Mouse (Mus musculus) cortical plate, adult 2 months (tissue): ENCODE data around the gene Cep97. TPM values are rescaled to one million over a fixed set of nuclear protein-coding genes. Genes with fewer than 3 reads are reported as not detected.

ENCODE experiments used
- H3K27ac ChIP-seq: fragments of 200-500 bp; 2 replicates; pipeline ENCODE4 v1.5.1; 2012; ENCODE audit warnings: low read length, control low read depth, inconsistent platforms; ENCODE audit not compliant: insufficient read depth
- H3K4me1 ChIP-seq: fragments of 200-500 bp; 2 replicates; pipeline ENCODE4 v1.6.1; 2011; ENCODE audit warnings: low read length; ENCODE audit not compliant: control insufficient read depth, insufficient read depth
- H3K4me3 ChIP-seq: fragments of 200-500 bp; 2 replicates; pipeline ENCODE4 v1.5.1; 2011; ENCODE audit warnings: mild to moderate bottlenecking, low read length, control low read depth; ENCODE audit not compliant: insufficient read depth
- CTCF ChIP-seq: fragments of 200-500 bp; IDR thresholded peaks from 2 replicates; pipeline ENCODE4 v1.5.1; 2011; ENCODE audit warnings: mild to moderate bottlenecking, control low read depth, low read length; ENCODE audit not compliant: insufficient read depth; ENCODE audit errors: extremely low read depth
- POLR2A ChIP-seq: fragments of 200-500 bp; IDR thresholded peaks from 2 replicates; pipeline ENCODE4 v1.6.1; 2011; ENCODE audit warnings: mild to moderate bottlenecking, low read length, control low read depth; ENCODE audit not compliant: insufficient read depth; ENCODE audit errors: extremely low read depth
- polyA plus RNA-seq: library from polyadenylated mRNA; depleted of rRNA; stranded (reverse); fragments of >200 nt; gene quantifications from 2 replicates; pipeline ENCODE4 v1.2.3, GENCODE M21; 2012; rRNA removed

The Cep97 gene
- polyA plus RNA-seq = 7.9 and 8.3 TPM in 2 replicates

DNA sequence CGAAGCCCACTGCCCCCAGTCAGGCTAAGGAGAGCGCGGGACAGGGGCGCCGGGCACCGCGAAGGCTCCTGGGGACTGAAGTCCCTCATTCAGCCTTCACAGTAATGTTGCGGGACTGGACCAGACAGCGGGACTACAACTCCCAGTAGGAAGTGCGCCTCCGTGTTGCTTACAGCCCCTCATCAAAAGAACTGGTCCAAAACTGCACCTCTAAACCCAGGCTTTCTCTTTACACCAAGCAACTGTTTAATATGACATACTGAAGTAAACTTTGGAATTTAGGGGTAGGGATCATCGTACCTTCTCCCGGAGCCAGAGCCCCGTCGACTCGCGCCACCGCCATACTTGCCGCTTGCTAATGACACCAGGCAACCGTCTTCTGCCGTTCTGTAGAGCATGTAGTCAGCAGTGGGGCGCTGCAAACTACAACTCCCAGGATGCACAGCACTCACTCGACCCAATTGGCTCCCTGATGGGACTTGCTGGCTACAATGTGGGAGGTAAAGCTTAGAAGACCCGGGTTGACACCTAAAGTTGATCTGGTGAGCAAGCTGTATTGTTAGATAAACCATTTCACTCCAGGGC, at the start of gene Cep97:
TSS of gene Cep97 (minus strand) at position 403 of the 585 bp plus-strand sequence.
- Histone ChIP-seq H3K27ac (peak within 1 kb of the TSS; percentile 5; the same call in 1 of the 2 replicates), H3K4me3 (peak within 1 kb of the TSS; percentile 68), H3K4me1 (no peaks in the 10 kb centered on the region)
- TF ChIP-seq POLR2A (peak; percentile 94), CTCF (no peak)

DNA sequence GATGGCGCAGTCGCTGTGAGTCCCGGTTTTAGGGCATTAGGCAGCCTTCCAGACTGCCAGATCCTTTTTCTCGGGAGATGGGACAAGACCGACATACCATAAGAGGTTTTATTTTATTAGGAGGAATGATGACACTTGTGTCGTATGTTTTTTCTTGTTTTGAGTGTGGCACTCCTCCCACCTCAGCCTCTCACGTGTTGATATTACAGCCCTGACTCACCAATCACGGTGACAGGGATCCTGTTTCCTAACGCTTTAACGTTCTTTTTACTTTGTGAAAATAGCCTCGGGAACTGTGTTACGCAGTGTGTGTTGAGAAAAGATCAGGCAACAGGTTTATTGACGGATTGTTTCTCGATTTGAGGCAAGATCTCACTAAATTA, 40.2 kb upstream of the Cep97 start:
- Histone ChIP-seq H3K4me1 (no peaks in the 10 kb centered on the region; the same call in 1 of the 2 replicates), H3K4me3 (peak overlapping the region; percentile 88), H3K27ac (peak overlapping the region; percentile 6; the same call in 1 of the 2 replicates)
- TF ChIP-seq POLR2A (no peak), CTCF (no peak)

DNA sequence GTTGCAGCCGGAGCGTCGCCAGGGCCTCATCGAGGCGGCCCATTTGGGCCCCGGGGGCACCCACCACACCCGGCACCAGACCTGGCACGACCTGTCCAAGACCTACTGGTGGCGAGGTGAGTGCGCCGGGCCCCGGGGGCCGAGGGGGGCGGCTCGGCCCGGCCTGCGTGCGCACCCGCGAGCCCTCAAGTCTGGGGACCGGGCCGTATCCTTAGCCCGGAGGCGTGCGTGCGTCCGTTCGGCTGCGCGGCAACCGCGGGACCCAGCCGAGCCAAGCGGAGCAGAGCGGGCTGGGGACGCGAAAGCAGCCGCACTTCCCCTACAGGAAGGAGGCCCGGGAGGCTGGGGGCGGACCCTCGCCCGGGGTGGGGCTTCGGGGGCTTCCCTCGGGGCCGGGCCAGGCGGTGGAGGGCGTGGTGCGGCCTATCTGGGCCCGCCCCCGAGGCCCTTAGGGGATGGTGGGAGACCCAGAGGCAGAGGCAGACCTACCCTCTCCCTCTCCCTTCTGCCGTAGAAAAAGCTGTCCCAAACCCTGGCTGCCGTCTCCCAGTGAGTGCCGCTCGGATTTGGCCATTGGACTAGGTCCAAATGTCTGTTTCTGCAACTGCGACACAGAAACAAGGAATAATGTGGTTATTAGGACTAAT, 39.7 kb upstream of the Cep97 start:
- TF ChIP-seq POLR2A (peak; percentile 64; the same call in 1 of the 2 replicates), CTCF (no peak)
- Histone ChIP-seq H3K27ac (peak overlapping the region; percentile 83), H3K4me3 (peak overlapping the region; percentile 88), H3K4me1 (no peaks in the 10 kb centered on the region; the same call in 1 of the 2 replicates)

DNA sequence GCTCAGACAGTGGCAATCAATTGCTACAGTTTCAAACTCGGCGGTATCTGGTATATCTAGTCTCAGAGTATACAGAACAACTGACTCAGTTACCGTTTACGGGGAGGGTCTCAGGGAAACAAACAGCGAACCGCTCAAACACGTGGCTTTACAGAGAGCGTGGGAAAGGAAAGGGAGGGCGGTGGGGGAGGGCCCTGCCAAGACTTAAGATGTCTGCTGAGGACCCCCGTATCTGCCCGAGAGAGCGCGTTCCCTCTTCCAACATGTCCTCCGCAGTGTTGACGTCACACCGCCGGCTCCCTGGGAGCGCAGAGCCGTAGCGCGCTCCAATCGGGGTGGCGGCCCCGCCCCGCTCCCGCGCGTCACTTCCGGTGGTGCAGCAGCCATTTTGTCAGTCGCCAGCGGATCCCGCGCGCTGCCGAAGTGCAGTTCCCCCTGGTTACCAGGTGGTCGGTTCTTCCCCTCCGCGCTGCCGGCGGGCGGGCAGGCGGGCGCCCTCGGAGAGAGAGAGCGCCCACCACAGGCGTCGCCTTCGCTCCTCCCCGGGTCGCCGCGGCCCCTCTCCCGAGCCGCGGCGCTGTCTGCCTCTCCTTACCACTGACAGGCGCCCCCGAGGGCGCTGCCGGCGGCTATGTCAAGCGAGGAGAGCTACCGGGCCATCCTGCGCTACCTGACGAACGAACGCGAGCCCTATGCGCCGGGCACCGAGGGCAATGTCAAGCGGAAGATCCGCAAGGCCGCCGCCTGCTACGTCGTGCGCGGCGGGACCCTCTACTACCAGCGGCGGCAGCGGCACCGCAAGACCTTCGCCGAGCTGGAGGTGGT, 39.0 kb upstream of the Cep97 start, which contains the start of gene Zbtb11:
TSS of gene Zbtb11 (plus strand) at position 453 of the 825 bp plus-strand sequence.
- Histone ChIP-seq H3K4me1 (no peaks in the 10 kb centered on the region; the same call in 1 of the 2 replicates), H3K4me3 (peak within 1 kb of the TSS; percentile 88), H3K27ac (peak within 1 kb of the TSS; percentile 83)
- TF ChIP-seq CTCF (no peak), POLR2A (peak; percentile 91)

DNA sequence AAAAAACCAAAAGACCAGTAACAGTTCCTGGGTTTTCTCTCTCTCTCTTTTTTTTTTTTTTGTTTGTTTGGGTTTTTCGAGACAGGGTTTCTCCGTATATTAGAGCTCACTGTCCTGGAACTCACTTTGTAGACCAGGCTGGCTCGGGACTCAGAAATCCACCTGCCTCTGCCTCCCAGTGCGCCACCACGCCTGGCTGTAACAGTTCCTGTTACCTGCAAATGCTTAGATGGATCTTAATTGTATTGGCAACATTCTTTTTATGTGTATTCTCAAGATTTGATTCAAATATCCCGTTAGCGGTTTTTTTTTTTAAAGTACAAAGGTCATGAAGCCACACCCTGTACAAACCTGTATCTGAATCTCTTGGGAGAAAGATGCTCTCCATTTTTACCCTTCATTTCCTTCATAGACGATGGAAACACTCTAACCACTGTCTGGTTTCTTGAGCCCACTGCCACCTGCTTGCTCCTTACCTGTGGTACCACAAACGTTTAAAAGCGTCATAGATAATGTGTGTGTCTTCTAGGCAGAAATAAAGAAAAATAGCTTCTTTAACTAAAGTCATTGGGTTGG, 38.1 kb upstream of the Cep97 start:
- Histone ChIP-seq H3K4me3 (no peak overlapping the region; the same call in 1 of the 2 replicates), H3K27ac (no peak overlapping the region), H3K4me1 (no peaks in the 10 kb centered on the region; the same call in 1 of the 2 replicates)
- TF ChIP-seq CTCF (no peak), POLR2A (no peak)

DNA sequence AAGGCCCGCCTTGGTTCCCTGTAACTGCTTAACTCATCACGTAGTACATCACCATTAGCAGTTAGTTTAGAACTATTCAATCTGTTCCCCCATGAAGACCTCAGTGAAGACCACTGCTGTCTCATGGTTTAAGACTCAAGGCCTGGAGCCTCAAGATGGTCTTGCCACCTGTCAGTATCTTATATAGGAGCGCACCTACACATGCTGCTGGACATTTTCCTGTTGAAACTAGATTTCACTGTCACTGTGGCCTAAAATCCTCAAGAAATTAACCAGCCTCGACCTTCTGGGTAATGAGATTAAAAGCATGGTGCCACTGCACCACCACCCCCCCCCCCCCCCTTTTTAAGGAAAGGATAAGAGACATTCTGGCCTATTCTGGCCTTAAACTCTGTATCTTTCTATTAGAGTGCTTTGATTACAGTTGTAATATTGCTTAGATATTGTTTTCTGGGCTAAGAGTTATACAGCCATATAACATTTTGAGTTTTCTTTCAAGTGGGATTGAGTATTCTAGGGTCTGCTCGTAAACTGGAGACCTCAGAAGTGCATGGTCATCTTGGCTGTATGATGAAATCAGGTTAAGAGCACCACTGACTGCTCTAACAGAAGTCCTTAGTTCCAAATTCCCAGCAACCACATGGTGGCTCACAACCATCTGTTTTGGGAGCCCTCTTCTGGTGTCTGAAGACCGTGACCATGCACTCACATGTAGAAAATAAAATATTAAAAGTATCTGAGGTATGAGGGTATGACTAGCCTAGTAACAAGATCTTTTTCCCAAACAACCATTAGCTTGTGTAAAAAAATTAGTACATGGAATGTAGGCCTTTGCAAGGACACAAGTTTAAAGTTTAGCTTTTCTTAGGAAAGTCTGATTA, 37.3 kb upstream of the Cep97 start:
- peaks cover 3% of the 10 kb centered on the region; the same call in 1 of the 2 replicates for H3K4me1 ChIP-seq
- no peak for TF ChIP-seq CTCF
- no peak for TF ChIP-seq POLR2A
- no peak overlapping the region for H3K27ac ChIP-seq
- H3K4me3 ChIP-seq = no peak overlapping the region

DNA sequence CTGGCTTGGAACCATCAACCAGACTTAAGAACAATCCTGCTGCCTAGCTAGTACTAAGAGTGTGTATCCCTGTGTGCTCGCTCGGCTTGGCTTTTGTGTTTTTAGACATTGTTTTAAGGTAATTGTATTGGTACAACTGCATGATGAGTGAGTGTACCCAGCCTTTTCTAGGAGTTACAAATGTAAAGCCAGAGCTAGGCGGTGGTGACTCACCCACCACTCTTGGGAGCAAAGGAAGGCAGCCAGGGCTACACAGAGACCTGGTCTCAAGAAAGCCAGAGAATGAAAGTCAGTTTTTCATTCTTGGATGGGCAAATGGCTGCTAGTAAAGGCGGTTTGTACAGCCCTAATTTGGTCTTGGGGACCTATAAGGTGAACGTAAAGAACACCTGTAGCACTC, 35.8 kb upstream of the Cep97 start:
- TF ChIP-seq POLR2A = no peak
- Histone ChIP-seq H3K4me3 (no peak overlapping the region), H3K27ac (no peak overlapping the region)

DNA sequence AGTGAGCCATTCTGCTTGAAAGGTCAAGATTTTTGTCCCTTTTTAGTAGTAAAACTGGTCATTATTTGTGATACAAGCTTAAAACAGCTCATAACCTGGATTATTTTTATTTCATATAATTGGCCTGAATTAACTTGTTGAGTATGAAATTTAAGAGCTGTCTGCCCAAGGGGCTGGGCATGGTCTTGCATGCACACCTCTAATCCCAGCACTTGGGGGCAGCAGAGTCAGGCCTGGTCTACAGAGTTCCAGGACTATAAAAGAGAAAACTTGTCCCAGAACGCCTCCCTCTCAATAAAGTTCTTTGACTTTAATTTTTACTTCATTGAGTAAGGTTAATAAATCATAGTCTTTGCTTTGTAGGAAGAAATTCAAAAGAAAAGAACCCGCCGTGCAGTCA, 34.5 kb upstream of the Cep97 start:
- no peak overlapping the region for H3K27ac ChIP-seq

More for the DNA sequence above, 35.8 kb upstream of the Cep97 start:
- peaks cover 3% of the 10 kb centered on the region; the same call in 1 of the 2 replicates for H3K4me1 ChIP-seq

More for the DNA sequence above, 34.5 kb upstream of the Cep97 start:
- H3K4me3 ChIP-seq = no peak overlapping the region
- peaks cover 3% of the 10 kb centered on the region; the same call in 1 of the 2 replicates for H3K4me1 ChIP-seq
- TF ChIP-seq CTCF (peak; percentile 44), POLR2A (no peak)
